Mouse (Mus musculus) sigmoid colon, adult 10 weeks (tissue): ENCODE measurements around the gene Snap29. TPM values are rescaled to one million over a fixed set of nuclear protein-coding genes. Genes with fewer than 3 reads are reported as not detected.

Experiments used
- polyA plus RNA-seq: library from polyadenylated mRNA; stranded (reverse); fragments of 350-450 nt; fragmentation: Illumina TruSeq; extraction: RNeasy Lipid Tissue Mini Kit (QIAGEN cat#74804); gene quantifications from one replicate; pipeline ENCODE4 v1.2.3, GENCODE M21; 2014; ENCODE audit warnings: low read depth, low replicate concordance

Gene Snap29
- polyA plus RNA-seq: 81.2 TPM

GRCm38 (mm10) chr16:17405736-17406443 is at the start of gene Snap29, which contains the start of gene Pi4ka:
Gene Snap29 (plus strand): TSS chr16:17405986.
Gene Pi4ka (minus strand): TSS chr16:17406314.

GRCm38 (mm10) chr16:17451541-17452372 is 46.0 kb downstream of the Snap29 start, which contains the start of gene Crkl:
Gene Crkl (plus strand): TSS chr16:17451987.

Other genes starting within 250 kb of the Snap29 start
- gene Ube2l3, start 203.3 kb upstream of the Snap29 start, polyA plus RNA-seq: 226 TPM
- gene Rimbp3, start 197.4 kb upstream of the Snap29 start, polyA plus RNA-seq: not detected
- gene Hic2, start 172.4 kb upstream of the Snap29 start, polyA plus RNA-seq: 1.2 TPM
- gene Tmem191c, start 129.9 kb upstream of the Snap29 start, polyA plus RNA-seq: not detected
- not detected for gene Serpind1, start 74.6 kb upstream of the Snap29 start, polyA plus RNA-seq
- gene Pi4ka, start 328 bp downstream of the Snap29 start, polyA plus RNA-seq: 17.7 TPM
- gene Crkl, start 46.0 kb downstream of the Snap29 start, polyA plus RNA-seq: 28.2 TPM
- gene Aifm3, start 83.6 kb downstream of the Snap29 start, polyA plus RNA-seq: 0.38 TPM
- 17.8 TPM for gene Lztr1, start 102.7 kb downstream of the Snap29 start, polyA plus RNA-seq
- 1.3 TPM for gene Thap7, start 125.2 kb downstream of the Snap29 start, polyA plus RNA-seq
- gene Lrrc74b, start 155.3 kb downstream of the Snap29 start, polyA plus RNA-seq: 0.32 TPM
- gene P2rx6, start 155.9 kb downstream of the Snap29 start, polyA plus RNA-seq: 0.28 TPM
- gene Slc7a4, start 177.2 kb downstream of the Snap29 start, polyA plus RNA-seq: 0.32 TPM
- gene Smpd4, start 213.4 kb downstream of the Snap29 start, polyA plus RNA-seq: 15.8 TPM
- gene Ccdc74a, start 240.5 kb downstream of the Snap29 start, polyA plus RNA-seq: 0.85 TPM